Mouse (Mus musculus) C2C12 (cell line): ENCODE measurements at regions not wholly inside any gene's neighbourhood (a gene's known extent, or its start where the extent isn't known, plus 50 kb on each side); places are given as distances from the start of the nearest gene placed in this dataset.

Experiments used
- H3K27me3 ChIP-seq: one replicate; pipeline ENCODE4 v1.6.1; 2011; ENCODE audit not compliant: control insufficient read depth, insufficient read depth, insufficient read length
- H3K36me3 ChIP-seq: one replicate; pipeline ENCODE4 v1.6.1; 2011; ENCODE audit not compliant: control insufficient read depth, insufficient read depth
- H3K4me3 ChIP-seq: one replicate; pipeline ENCODE4 v1.5.1; 2011; ENCODE audit warnings: mild to moderate bottlenecking, control low read depth; ENCODE audit not compliant: poor library complexity, insufficient read depth, severe bottlenecking
- H3K79me2 ChIP-seq: one replicate; pipeline ENCODE4 v1.6.1; 2011; ENCODE audit not compliant: control insufficient read depth, insufficient read depth
- H3K79me3 ChIP-seq: one replicate; pipeline ENCODE4 v1.6.1; 2011; ENCODE audit warnings: low read depth, control low read depth
- H3ac ChIP-seq: one replicate; pipeline ENCODE3; 2011; ENCODE audit warnings: low read depth; ENCODE audit not compliant: control insufficient read depth, insufficient read length
- CEBPB ChIP-seq: IDR thresholded peaks from one replicate; pipeline ENCODE4 v1.6.1; 2011; ENCODE audit warnings: low read depth, mild to moderate bottlenecking, control low read depth, moderate library complexity
- CTCF ChIP-seq: IDR thresholded peaks from one replicate; pipeline ENCODE4 v1.5.1; 2011; ENCODE audit not compliant: control insufficient read depth, insufficient read depth, insufficient read length
- FOSL1 ChIP-seq: IDR thresholded peaks from one replicate; pipeline ENCODE4 v1.8.0; 2011; ENCODE audit warnings: mild to moderate bottlenecking, low read length; ENCODE audit not compliant: poor library complexity, insufficient read depth, severe bottlenecking
- MAX ChIP-seq: IDR thresholded peaks from one replicate; pipeline ENCODE4 v1.6.1; 2011; ENCODE audit warnings: mild to moderate bottlenecking, control low read depth
- MYOD1 ChIP-seq: IDR thresholded peaks from one replicate; pipeline ENCODE4 v1.6.1; 2011; ENCODE audit warnings: low read depth; ENCODE audit not compliant: control insufficient read depth, insufficient read length
- MYOG ChIP-seq: IDR thresholded peaks from one replicate; pipeline ENCODE4 v1.6.1; 2011; ENCODE audit not compliant: control insufficient read depth, insufficient read length; ENCODE audit errors: extremely low read depth
- USF1 ChIP-seq: IDR thresholded peaks from one replicate; pipeline ENCODE4 v1.6.1; 2011; ENCODE audit warnings: low read depth, mild to moderate bottlenecking, control low read depth, moderate library complexity

DNA sequence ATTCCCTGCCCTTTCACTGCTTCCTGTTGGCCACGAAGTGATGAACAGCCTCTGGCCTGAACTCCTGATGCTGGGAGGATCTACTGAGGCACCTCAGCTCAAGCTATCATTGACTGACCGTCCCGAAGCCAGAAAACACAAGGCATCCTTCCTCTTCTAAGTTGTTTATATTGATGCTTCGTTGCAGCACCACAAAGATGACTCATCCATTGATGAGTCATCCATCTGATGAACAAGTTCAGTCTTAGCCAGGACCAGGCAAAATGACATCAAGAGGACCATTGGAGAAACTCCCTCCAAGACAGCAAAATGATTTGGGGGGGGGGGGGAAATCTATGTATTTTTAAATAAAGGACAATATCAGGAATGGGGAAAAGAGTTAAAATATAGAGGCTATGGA lies 144.5 kb downstream of the Rab28 start:
- H3K79me3 ChIP-seq: no peaks in the 10 kb centered on the region
- no peak overlapping the region for H3ac ChIP-seq
- TF ChIP-seq MAX (no peak), FOSL1 (peak; percentile 48)
- no peak overlapping the region for H3K4me3 ChIP-seq
- H3K79me2 ChIP-seq: no peaks in the 10 kb centered on the region
- H3K36me3 ChIP-seq: no peaks in the 10 kb centered on the region
- H3K27me3 ChIP-seq: no peaks in the 10 kb centered on the region

DNA sequence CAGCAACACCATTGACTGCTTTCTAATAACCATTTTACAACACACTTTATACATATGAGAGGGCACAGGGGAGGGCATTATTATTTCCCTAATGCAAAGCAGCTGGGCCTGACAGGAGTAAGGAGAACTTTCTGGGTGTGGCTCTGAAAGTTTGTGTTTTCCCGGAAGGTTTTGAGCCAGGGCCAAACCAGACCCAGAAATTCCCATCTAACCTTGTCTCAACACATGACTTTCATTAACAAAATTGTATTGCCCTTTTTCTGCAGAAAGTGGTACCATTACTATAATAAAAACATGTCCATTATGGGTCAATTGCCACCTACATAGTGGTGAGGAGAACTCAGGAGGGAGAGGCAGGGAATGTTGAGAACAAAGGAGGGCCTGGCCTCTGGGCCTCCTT lies 145.7 kb downstream of the Rab28 start:
- H3ac ChIP-seq: no peak overlapping the region
- H3K27me3 ChIP-seq: no peaks in the 10 kb centered on the region
- no peaks in the 10 kb centered on the region for H3K36me3 ChIP-seq
- no peaks in the 10 kb centered on the region for H3K79me2 ChIP-seq
- no peak for TF ChIP-seq FOSL1
- TF ChIP-seq CTCF: no peak
- no peak for TF ChIP-seq CEBPB
- H3K4me3 ChIP-seq: no peak overlapping the region
- H3K79me3 ChIP-seq: no peaks in the 10 kb centered on the region

DNA sequence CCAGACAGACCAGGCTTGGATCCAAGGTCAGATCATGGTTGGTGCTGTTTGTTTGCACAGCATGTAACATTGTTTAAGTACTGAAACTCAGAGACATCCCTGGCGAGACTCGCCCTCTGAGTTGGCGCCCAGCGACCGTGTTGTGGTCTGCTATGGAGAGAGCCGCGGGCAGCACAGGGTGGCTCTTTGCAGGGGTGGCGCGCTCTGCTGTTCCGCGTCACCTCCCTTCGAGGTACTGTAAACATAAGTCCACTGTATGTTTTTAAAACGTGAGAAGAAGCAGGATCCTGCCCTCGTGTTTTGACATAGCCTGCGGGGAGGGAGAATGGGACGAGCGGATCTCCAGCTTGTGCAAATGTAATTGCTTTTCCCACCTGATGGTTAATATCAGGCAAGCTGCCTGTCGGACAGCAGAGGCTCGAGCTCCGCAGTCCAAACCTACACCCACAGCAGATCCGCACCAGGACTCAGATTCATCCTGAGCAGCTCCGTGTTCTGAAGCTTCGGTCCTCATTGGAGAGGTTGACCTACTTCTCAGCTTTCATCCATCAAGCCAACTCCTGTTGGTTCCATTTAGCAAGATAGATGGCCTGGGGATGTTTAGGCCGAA lies 151.2 kb downstream of the Rab28 start:
- Histone ChIP-seq H3K4me3 (no peak overlapping the region), H3K79me2 (no peaks in the 10 kb centered on the region), H3K79me3 (no peaks in the 10 kb centered on the region), H3K36me3 (no peaks in the 10 kb centered on the region), H3ac (no peak overlapping the region), H3K27me3 (no peaks in the 10 kb centered on the region)
- TF ChIP-seq USF1: no peak
- no peak for TF ChIP-seq MAX
- TF ChIP-seq CTCF: no peak
- no peak for TF ChIP-seq MYOD1
- no peak for TF ChIP-seq MYOG
- no peak for TF ChIP-seq FOSL1
- no peak for TF ChIP-seq CEBPB

- Histone ChIP-seq H3K4me3 (no peak overlapping the region), H3ac (no peak overlapping the region), H3K79me2 (no peaks in the 10 kb centered on the region)
Observed at GRCm38 (mm10) chr5:41554312-41554711, 153.6 kb downstream of the Rab28 start.

GRCm38 (mm10) chr5:41550063-41550462 lies 157.9 kb downstream of the Rab28 start:
- no peak for TF ChIP-seq USF1
- TF ChIP-seq MYOD1: no peak
- no peak for TF ChIP-seq FOSL1
- TF ChIP-seq MAX: no peak
- no peak for TF ChIP-seq MYOG
- no peak for TF ChIP-seq CTCF
- no peak for TF ChIP-seq CEBPB

More at GRCm38 (mm10) chr5:41554312-41554711, 153.6 kb downstream of the Rab28 start:
- H3K36me3 ChIP-seq: no peaks in the 10 kb centered on the region
- H3K79me3 ChIP-seq: no peaks in the 10 kb centered on the region
- no peaks in the 10 kb centered on the region for H3K27me3 ChIP-seq
- TF ChIP-seq MYOG (no peak), MYOD1 (no peak), CEBPB (no peak), USF1 (no peak), CTCF (no peak), FOSL1 (no peak), MAX (no peak)

DNA sequence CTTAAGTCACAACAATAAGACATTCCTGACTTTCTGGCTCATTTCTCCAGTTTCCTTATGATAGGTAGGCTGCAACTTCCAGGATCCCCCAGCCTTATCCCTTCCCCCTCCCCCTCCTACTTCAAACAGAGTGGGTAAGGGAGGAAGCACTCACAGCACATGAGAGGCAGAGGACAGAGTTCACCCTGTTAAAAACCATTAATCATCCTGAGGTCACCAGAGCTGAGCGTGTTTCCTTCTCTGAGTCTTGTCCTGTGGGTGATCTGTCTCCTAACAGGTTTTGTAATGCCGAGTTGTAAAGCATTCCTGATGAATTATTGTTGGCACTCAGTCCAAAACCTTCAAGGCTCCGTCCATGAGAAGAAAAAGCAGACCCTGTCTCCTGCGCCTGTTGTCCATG lies 161.0 kb downstream of the Rab28 start:
- no peak overlapping the region for H3ac ChIP-seq
- H3K36me3 ChIP-seq: no peaks in the 10 kb centered on the region
- H3K79me2 ChIP-seq: no peaks in the 10 kb centered on the region
- no peak overlapping the region for H3K4me3 ChIP-seq
- no peaks in the 10 kb centered on the region for H3K79me3 ChIP-seq
- no peak for TF ChIP-seq MYOG
- TF ChIP-seq CTCF: no peak
- TF ChIP-seq MYOD1: no peak
- TF ChIP-seq MAX: no peak
- TF ChIP-seq CEBPB: no peak
- TF ChIP-seq USF1: no peak
- TF ChIP-seq FOSL1: no peak
- H3K27me3 ChIP-seq: no peaks in the 10 kb centered on the region

More at GRCm38 (mm10) chr5:41550063-41550462, 157.9 kb downstream of the Rab28 start:
- no peak overlapping the region for H3K4me3 ChIP-seq
- no peaks in the 10 kb centered on the region for H3K79me3 ChIP-seq
- no peaks in the 10 kb centered on the region for H3K79me2 ChIP-seq
- no peaks in the 10 kb centered on the region for H3K27me3 ChIP-seq
- no peak overlapping the region for H3ac ChIP-seq
- no peaks in the 10 kb centered on the region for H3K36me3 ChIP-seq
